Mouse (Mus musculus) T-helper 1 cell (primary cell): ENCODE measurements around the gene Foxj2.

Experiments used
- in situ Hi-C: fragments of 300-600 bp; cut with MboI, MseI; formaldehyde crosslinking; loops from one replicate; pipeline ENCODE4 v1.15.1; 2025; ENCODE audit warnings: high pct_unique_total_duplicates

Foxj2 gene

GRCm38 (mm10) chr6:122867914-122868313 is 48.2 kb downstream of the Foxj2 start:
- in situ Hi-C loops = no loop called here

DNA sequence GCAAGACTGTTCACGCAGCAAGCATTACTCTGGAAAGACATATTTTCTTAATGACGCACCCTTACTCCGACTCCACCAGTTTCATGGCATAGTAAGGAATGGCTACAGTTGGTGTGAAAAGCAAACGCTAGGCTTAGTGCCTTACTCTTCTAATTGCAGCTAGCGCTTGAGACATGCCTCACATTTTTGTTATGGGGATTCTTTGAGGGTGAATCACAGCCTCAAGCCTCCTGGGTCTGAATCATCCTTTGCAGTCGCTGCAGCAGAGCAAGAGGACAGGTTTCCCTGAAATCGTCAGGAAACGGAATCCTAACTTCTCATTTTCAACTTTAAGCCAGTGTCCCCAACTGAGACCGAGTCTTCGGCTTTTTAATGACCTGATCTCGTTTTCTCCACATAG is 50.1 kb downstream of the Foxj2 start:
- in situ Hi-C loops = no loop called here

GRCm38 (mm10) chr6:122872800-122873199 is 53.1 kb downstream of the Foxj2 start:
- in situ Hi-C loops = no loop called here

GRCm38 (mm10) chr6:122873871-122874719 is 54.4 kb downstream of the Foxj2 start, which contains the start of gene Necap1:
Gene Necap1, plus strand, starts transcription at chr6:122874474.
- in situ Hi-C loops = no loop called here

GRCm38 (mm10) chr6:122874720-122875389 is 55.1 kb downstream of the Foxj2 start:
- in situ Hi-C loops = loop anchor here (25.0 kb wide), 1 partner anchor 662 kb away; the partner anchor contains the start of gene Vmn2r21

DNA sequence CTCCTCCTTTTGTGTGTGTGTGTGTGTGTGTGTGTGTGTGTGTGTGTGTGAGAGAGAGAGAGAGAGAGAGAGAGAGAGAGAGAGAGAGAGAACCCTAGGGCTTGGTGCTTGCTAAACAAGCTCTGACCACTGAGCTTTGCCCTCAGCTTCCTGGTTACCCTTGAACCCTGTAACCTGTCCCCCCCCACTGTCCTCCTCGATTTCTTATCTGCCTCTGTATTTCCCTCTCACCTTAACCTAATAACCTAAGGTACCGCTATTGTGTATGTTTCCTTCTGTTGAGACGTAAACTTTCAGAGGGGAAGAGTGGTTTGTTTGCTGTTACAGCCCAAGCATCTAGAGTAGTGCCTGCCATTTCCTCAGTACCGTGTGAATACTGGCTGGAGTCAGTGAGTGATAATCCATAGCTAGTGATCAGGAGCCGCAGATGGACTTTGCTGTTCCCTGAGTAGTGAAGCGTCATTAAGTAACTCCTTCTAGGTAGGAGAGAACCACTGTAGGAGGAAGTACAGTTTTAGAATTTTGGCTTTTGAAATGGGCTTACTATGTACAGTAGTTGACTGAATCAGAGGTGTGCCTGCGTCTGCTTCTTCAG is 59.5 kb downstream of the Foxj2 start:
- in situ Hi-C loops = loop anchor here (25.0 kb wide), 1 partner anchor 658 kb away; the partner anchor contains the start of gene Vmn2r21

GRCm38 (mm10) chr6:122879781-122880505 is 60.2 kb downstream of the Foxj2 start:
- in situ Hi-C loops = loop anchor here (25.0 kb wide), 1 partner anchor 657 kb away; the partner anchor contains the start of gene Vmn2r21

DNA sequence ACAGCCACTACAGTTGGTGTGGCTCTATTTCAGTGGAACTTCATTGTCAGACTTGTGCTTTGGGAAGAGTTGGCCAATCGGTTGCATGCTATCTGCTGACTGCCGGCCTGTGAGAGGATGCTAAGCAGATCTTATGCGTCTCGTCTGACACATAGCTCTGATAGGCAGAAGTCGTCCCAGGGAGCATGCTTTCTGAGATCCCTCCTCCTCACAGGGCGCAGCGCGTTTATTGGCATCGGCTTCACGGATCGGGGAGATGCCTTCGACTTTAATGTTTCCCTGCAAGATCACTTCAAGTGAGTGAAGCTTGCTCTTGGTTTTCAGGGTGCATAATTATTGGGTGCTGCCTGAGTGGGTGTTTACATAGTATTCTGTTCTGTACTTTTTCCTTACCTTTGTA is 61.6 kb downstream of the Foxj2 start:
- in situ Hi-C loops = loop anchor here (25.0 kb wide), 1 partner anchor 656 kb away; the partner anchor contains the start of gene Vmn2r21

DNA sequence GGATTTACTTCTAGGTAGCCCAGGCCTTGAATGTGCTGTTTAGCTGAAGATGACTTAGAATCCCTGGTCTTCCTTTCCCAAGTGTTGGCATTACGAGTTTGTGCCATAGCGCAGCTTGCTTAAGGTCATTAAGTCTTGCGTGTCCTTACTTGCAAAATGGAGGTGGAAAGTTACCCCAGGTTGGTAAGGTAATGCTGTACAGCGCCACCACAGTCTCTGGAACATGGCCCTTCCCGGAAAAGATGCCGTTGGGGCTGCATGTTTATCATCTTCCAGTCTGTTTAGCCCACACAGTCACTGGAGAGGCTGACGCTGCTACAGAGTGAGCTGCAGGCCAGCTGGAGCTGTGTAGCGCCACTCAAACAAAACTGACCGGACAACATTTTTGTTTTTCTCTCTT is 63.9 kb downstream of the Foxj2 start:
- in situ Hi-C loops = loop anchor here (25.0 kb wide), 1 partner anchor 654 kb away; the partner anchor contains the start of gene Vmn2r21

DNA sequence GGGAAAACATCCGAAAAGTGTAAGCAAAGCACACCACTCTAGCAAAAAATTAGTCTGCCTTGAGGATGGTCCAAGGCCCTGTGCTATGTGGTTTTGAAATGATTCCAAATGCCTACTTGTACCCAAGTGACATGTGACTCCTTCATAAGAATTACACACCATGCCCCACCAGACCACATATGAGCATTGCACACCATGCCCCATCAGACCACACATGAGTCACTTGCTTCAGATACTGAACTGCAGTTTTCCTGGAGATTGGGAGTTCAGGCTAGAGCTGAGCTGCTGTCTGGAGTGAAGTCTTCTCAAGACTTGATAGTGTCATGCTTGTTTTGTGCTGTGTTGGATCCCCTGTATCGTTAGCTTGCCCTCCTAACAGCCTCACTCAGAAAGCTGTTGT is 69.9 kb downstream of the Foxj2 start:
- in situ Hi-C loops = loop anchor here (25.0 kb wide), 1 partner anchor 648 kb away; the partner anchor contains the start of gene Vmn2r21

- in situ Hi-C loops = loop anchor here (10.0 to 25.0 kb wide), 2 partner anchors 645 to 1372 kb away; partner anchors contain the start of gene Vmn2r21
Observed at GRCm38 (mm10) chr6:122892442-122893049, 72.8 kb downstream of the Foxj2 start.
